Mouse (Mus musculus) midbrain, embryonic 14.5 days (tissue): ENCODE measurements at regions not wholly inside any gene's neighbourhood (a gene's known extent, or its start where the extent isn't known, plus 50 kb on each side); places are given as distances from the start of the nearest gene placed in this dataset.

Source experiments
- ATAC-seq: fragments of 200-750 bp; cut with Nextera tagmentation; 2 replicates; pipeline ENCODE4 v1.8.0; 2017; ENCODE audit warnings: moderate number of reproducible peaks, moderate library complexity; ENCODE audit not compliant: low FRiP score, low TSS enrichment
- DNase-seq: peaks from one replicate; pipeline ENCODE4 v3.0.0-alpha.2; 2015
- H3K27ac ChIP-seq: fragments of 300-500 bp; sonication (generic); replicated peaks from 2 replicates; pipeline ENCODE4 v1.5.1; 2014; ENCODE audit warnings: mild to moderate bottlenecking, low read depth, low read length, moderate library complexity
- H3K27me3 ChIP-seq: fragments of 300-500 bp; sonication (generic); 2 replicates; pipeline ENCODE4 v1.6.1; 2014; ENCODE audit warnings: low read length, control low read depth, mixed read lengths; ENCODE audit not compliant: control insufficient read depth, insufficient read depth
- H3K36me3 ChIP-seq: fragments of 300-500 bp; sonication (generic); 2 replicates; pipeline ENCODE4 v1.6.1; 2014; ENCODE audit warnings: low read length, control low read depth; ENCODE audit not compliant: control insufficient read depth, insufficient read depth
- H3K4me1 ChIP-seq: fragments of 300-500 bp; sonication (generic); 2 replicates; pipeline ENCODE4 v1.6.1; 2014; ENCODE audit warnings: mild to moderate bottlenecking, antibody characterized with exemption, low read length, control low read depth; ENCODE audit not compliant: control insufficient read depth, insufficient read depth
- H3K4me2 ChIP-seq: fragments of 300-500 bp; sonication (generic); 2 replicates; pipeline ENCODE4 v1.6.1; 2014; ENCODE audit warnings: mild to moderate bottlenecking, low read length, moderate library complexity
- H3K4me3 ChIP-seq: fragments of 300-500 bp; sonication (generic); replicated peaks from 2 replicates; pipeline ENCODE4 v1.5.1; 2014; ENCODE audit warnings: low read depth, low read length
- H3K9ac ChIP-seq: fragments of 300-500 bp; sonication (generic); replicated peaks from 2 replicates; pipeline ENCODE4 v1.6.1; 2014; ENCODE audit warnings: mild to moderate bottlenecking, low read length, moderate library complexity
- H3K9me3 ChIP-seq: fragments of 300-500 bp; sonication (generic); 2 replicates; pipeline ENCODE4 v1.6.1; 2016; ENCODE audit warnings: low read length, control low read depth, mixed read lengths; ENCODE audit not compliant: control insufficient read depth
- WGBS: fragments of 180-500 bp; shearing (Covaris S2); extraction: QIAGEN DNeasy Blood & Tissue Kit; methylation state at CpG from one replicate; pipeline ENCODE4 v1.1.7; 2014; 5-methylcytosine and 5-hydroxymethylcytosine counted together

DNA sequence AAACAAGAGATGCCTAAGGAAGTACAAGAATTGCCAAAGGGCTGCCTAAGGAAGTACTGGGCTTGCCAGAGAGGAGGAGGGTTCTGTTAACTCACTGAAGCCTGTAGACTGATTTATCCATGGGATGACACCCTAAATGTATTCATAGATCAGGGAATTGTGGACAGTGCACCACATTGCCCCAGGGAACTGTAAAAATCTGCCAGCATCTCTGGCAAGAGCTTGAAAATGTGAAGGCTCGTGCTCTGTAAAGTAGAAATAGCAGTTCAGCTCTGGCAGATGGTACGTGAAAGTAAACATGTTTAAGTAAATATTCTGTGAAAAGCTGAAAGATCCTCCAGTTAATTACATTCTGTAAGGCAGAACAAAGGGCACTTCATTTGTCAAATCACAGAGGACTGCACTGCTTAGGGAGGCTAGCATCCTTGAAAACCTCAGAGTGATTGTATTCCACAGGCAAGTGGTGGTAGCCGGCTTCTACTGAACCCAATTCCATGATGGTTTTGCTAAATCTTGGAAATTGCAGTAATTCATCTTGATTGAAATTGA, 445.9 kb upstream of the Grin3a start:
- Histone ChIP-seq H3K4me1 (no peaks in the 10 kb centered on the region), H3K27ac (no peak overlapping the region), H3K4me3 (no peak overlapping the region), H3K36me3 (no peaks in the 10 kb centered on the region), H3K27me3 (no peaks in the 10 kb centered on the region), H3K9ac (no peak overlapping the region), H3K4me2 (no peak overlapping the region), H3K9me3 (no peaks in the 10 kb centered on the region)
- peak; percentile 26 for DNase-seq
- ATAC-seq, result no peak
- 71% methylated on average over 3 of the region's 3 CpGs for WGBS

DNA sequence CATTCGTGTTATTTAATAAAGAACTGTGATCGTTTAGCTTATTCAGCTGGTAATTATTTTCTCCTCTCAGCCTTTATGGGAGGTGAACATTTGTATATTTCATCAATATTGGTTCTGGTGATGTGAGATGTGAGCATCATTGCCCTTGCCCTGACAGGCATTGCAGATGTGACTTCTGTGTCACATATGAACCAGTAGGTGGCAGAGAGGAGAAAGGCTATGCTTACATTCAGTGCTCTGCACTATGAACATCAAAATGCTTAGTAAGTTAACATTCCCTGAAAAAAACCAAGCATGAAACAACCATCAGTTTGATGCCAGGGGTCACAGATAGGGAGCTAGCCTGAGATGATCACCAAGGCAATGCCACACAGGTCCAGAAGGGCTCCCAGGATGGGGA, 441.1 kb upstream of the Grin3a start:
- DNase-seq (peak; percentile 42), ATAC-seq (no peak)
- 79% methylated on average over 2 of the region's 2 CpGs for WGBS
- Histone ChIP-seq H3K9me3 (no peaks in the 10 kb centered on the region), H3K4me3 (no peak overlapping the region), H3K27me3 (no peaks in the 10 kb centered on the region), H3K36me3 (no peaks in the 10 kb centered on the region), H3K27ac (no peak overlapping the region), H3K4me2 (no peak overlapping the region), H3K4me1 (no peaks in the 10 kb centered on the region), H3K9ac (no peak overlapping the region)

DNA sequence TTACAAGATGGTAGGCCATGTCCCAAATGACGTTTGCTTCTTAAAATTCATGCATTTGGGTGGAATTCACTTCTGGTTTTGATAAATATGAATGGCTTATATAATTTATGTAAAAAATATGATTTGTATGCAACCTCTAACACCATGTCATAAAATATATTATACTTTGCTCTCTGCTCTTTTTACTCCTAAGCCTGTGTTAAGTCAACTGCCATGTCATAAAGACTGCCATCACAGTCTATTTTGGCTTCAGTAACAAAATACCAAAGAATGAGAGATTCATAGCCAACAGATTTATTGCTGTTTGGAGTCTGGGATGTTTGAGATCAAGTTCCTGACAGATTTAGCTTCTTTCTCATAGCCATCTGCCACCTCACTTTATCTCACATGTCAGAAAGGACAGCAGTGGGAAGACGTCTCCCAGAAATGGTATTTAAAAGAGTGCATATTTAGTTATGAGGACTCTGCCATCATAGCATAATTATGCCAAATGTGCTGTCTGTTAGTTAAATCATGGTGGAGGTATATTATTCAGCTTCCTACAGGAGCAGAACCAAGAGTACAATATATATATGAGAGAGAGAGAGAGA, 413.6 kb upstream of the Grin3a start:
- no peak overlapping the region for H3K9ac ChIP-seq
- no peak for ATAC-seq
- no peak for DNase-seq
- no peak overlapping the region for H3K27ac ChIP-seq
- no peaks in the 10 kb centered on the region for H3K27me3 ChIP-seq
- 74% methylated on average over 2 of the region's 2 CpGs for WGBS
- H3K36me3 ChIP-seq, result no peaks in the 10 kb centered on the region
- H3K4me1 ChIP-seq, result no peaks in the 10 kb centered on the region
- no peak overlapping the region for H3K4me2 ChIP-seq
- H3K4me3 ChIP-seq, result no peak overlapping the region
- no peaks in the 10 kb centered on the region for H3K9me3 ChIP-seq

DNA sequence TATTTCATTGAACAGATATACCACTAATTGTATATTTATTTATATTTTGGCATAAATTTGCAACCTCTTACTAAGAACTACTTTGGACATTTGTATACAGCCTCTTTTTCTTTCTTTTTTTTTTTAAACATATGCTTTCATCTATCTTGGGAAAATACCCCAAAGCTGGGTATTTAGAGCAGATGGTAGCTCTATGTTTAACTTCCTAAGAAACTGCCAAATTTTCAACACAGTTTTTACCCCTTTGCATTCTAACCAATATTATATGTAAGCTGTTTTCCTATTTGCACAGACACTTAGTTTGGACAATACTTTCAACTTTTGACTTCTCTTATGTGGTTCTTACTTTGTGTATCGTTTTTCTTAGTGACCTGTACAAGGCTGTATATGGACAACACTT, 396.5 kb upstream of the Grin3a start:
- Histone ChIP-seq H3K9me3 (no peaks in the 10 kb centered on the region), H3K4me3 (no peak overlapping the region), H3K4me2 (no peak overlapping the region), H3K4me1 (no peaks in the 10 kb centered on the region), H3K27me3 (no peaks in the 10 kb centered on the region), H3K36me3 (no peaks in the 10 kb centered on the region), H3K9ac (no peak overlapping the region), H3K27ac (no peak overlapping the region)
- 67% methylated on average over 1 of the region's 1 CpGs for WGBS
- ATAC-seq (no peak), DNase-seq (no peak)

DNA sequence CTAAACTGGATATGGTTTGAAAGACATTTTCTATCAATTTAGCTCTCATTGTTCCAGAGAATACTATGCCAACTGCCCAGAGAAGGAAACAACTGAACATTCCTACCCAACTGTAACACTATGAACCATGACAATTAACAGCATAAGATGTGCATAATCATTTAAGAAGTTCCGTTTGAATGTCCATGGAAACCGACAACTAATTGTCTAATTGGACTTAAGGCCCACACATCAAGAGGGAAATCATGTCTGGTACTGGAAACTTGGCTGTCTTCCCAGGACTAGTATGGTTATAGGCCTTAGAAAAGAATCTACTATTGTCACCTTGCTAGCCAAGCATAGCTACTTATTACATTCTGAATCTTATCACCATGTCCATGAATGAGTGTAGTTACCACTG, 395.4 kb upstream of the Grin3a start:
- Histone ChIP-seq H3K36me3 (no peaks in the 10 kb centered on the region), H3K27me3 (no peaks in the 10 kb centered on the region), H3K9me3 (no peaks in the 10 kb centered on the region), H3K27ac (no peak overlapping the region), H3K4me3 (no peak overlapping the region), H3K9ac (no peak overlapping the region), H3K4me1 (no peaks in the 10 kb centered on the region), H3K4me2 (no peak overlapping the region)
- ATAC-seq (no peak), DNase-seq (no peak)
- WGBS, result 84% methylated on average over 2 of the region's 2 CpGs

GRCm38 (mm10) chr4:50239386-50239785, 393.8 kb upstream of the Grin3a start:
- no peak overlapping the region for H3K27ac ChIP-seq
- no peak overlapping the region for H3K4me2 ChIP-seq
- DNase-seq, result no peak
- ATAC-seq, result no peak
- H3K9ac ChIP-seq, result no peak overlapping the region
- 97% methylated on average over 2 of the region's 2 CpGs for WGBS
- H3K4me1 ChIP-seq, result no peaks in the 10 kb centered on the region
- no peak overlapping the region for H3K4me3 ChIP-seq
- no peaks in the 10 kb centered on the region for H3K36me3 ChIP-seq
- H3K9me3 ChIP-seq, result no peaks in the 10 kb centered on the region
- no peaks in the 10 kb centered on the region for H3K27me3 ChIP-seq

- Histone ChIP-seq H3K4me2 (no peak overlapping the region), H3K27me3 (no peaks in the 10 kb centered on the region), H3K9me3 (no peaks in the 10 kb centered on the region), H3K4me1 (no peaks in the 10 kb centered on the region), H3K36me3 (no peaks in the 10 kb centered on the region), H3K27ac (no peak overlapping the region), H3K9ac (no peak overlapping the region), H3K4me3 (no peak overlapping the region)
- DNase-seq (peak; percentile 44), ATAC-seq (peak; percentile 58; the same call in 1 of the 2 replicates)
- 59% methylated on average over 3 of the region's 3 CpGs for WGBS
Measured at GRCm38 (mm10) chr4:50235476-50235875, 389.9 kb upstream of the Grin3a start.

DNA sequence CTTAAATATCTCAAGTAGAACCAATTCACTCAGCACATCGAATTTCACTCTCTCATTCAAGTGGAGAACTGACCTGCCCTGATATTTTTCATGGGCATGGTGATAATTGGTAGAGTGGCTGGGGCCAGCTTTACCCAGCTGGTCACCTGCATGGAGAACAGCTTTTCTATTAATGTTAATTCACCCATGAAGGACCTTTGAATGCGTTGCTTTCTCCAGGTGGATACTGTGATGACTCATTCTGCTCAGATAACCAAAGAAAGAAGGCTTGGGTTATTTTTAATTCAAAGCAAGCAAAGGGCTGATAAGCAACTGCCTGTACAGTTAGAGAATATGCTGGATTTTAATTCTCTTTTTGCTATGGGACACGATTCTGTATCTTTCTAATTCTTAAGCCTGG, 357.8 kb upstream of the Grin3a start:
- Histone ChIP-seq H3K36me3 (no peaks in the 10 kb centered on the region), H3K4me2 (no peak overlapping the region), H3K9me3 (no peaks in the 10 kb centered on the region), H3K27ac (no peak overlapping the region), H3K9ac (no peak overlapping the region), H3K27me3 (no peaks in the 10 kb centered on the region), H3K4me3 (no peak overlapping the region), H3K4me1 (no peaks in the 10 kb centered on the region)
- DNase-seq (no peak), ATAC-seq (no peak)
- WGBS, result 66% methylated on average over 3 of the region's 3 CpGs

DNA sequence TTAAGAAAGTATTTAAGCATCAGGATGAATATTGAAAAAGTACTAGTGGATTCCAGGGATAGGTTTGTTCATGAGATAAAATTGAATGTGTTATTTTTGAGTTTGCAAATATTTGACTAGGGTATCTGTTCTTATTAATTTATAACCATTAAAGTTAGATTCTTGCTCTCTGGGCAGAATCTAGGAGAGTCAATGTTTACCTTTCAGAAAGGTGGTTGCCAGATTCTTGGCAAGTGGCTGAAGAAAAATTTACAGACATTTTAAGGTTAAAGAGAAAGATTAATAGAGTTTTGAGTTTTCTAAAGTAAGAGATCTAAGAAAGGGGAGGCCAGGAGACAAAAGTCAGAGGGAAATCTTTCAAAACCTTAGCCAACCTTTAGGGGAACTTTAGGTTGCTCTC, 331.7 kb upstream of the Grin3a start:
- H3K36me3 ChIP-seq, result no peaks in the 10 kb centered on the region
- DNase-seq (no peak), ATAC-seq (no peak)
- H3K4me2 ChIP-seq, result no peak overlapping the region
- no peaks in the 10 kb centered on the region for H3K9me3 ChIP-seq
- no peak overlapping the region for H3K9ac ChIP-seq
- H3K27ac ChIP-seq, result no peak overlapping the region
- no peak overlapping the region for H3K4me3 ChIP-seq
- no peaks in the 10 kb centered on the region for H3K27me3 ChIP-seq
- no peaks in the 10 kb centered on the region for H3K4me1 ChIP-seq
